Comparison of ENCODE assay signal across 20 mouse cellular contexts in the genomic region with DNA sequence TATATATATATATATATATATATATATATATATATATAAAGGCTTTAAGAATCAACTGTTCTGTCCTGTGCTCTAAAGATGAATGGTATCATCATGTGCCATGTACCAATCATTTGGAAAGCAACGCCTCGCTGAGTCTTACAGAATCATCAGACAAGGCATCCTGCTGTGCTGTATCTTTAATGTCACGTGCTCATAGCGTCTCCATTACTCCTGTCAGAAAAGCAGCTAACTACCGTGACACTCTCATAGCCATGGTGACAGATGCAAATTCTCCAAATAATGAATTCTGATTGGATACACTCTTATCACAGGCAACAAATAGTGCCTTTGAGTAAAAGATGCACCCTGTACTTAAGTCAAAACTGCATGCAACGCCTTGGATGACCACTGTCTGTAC. TPM values are rescaled to one million over a fixed set of nuclear protein-coding genes. Genes with fewer than 3 reads are reported as not detected.
DNase-seq lines count a peak whose midpoint lies in the region; ATAC-seq and TF ChIP-seq lines count a peak whose summit lies in the region.
"Had no signal": no experiment of that assay in that cellular context is flagged by ENCODE, and none has a peak within 500 bp of the region (broad histone marks: within the 10 kb centered on the region; RNA-seq: fewer than 3 reads in every experiment).

No protein-coding gene starts in this region.

- H3K4me1 ChIP-seq in heart, embryonic 11.5 days (ENCODE audit: control insufficient read depth, insufficient read depth, low read length) = peaks cover 21% of the 10 kb centered on the region
- H3K4me1 ChIP-seq in midbrain, embryonic 14.5 days (ENCODE audit: control insufficient read depth, insufficient read depth, low read length) = 0 out of 2 replicates have a peak, but pooled peaks cover 10% of the 10 kb centered on the region
- peaks cover 28% of the 10 kb centered on the region for H3K4me1 ChIP-seq in midbrain, embryonic 10.5 days
- peaks cover 7 to 28% of the 10 kb centered on the region in 2 experiments for H3K4me1 ChIP-seq in MEL (ENCODE audit: control insufficient read depth in 1 of 2, insufficient read depth in 2 of 2, low read length in 2 of 2)

- 87% methylated on average over 6 of the region's 6 CpGs for WGBS in heart, embryonic 11.5 days (ENCODE audit: insufficient replicate concordance)
- 51% methylated on average over 6 of the region's 6 CpGs for WGBS in midbrain, embryonic 14.5 days
- 87% methylated on average over 6 of the region's 6 CpGs for WGBS in midbrain, embryonic 10.5 days

- no peak for TF ChIP-seq CTCF in MEL (IDR thresholded peaks at IDR 0.05 in 2 of 3, conservative IDR thresholded peaks at IDR 0.05 in 1 of 3; ENCODE audit: control insufficient read depth in 1 of 3, insufficient read depth in 1 of 3, low read depth in 2 of 3, low read length in 3 of 3, poor library complexity in 1 of 3, severe bottlenecking in 1 of 3)

- TF ChIP-seq EP300 in MEL (IDR thresholded peaks at IDR 0.05; ENCODE audit: low read depth in 1 of 2, low read length in 2 of 2) = no peak

- no peaks in the 10 kb centered on the region for H3K27me3 ChIP-seq in heart, embryonic 11.5 days (ENCODE audit: control insufficient read depth, insufficient read depth, low read length)
- no peaks in the 10 kb centered on the region for H3K27me3 ChIP-seq in midbrain, embryonic 14.5 days (ENCODE audit: control insufficient read depth, insufficient read depth, low read length)
- H3K27me3 ChIP-seq in midbrain, embryonic 10.5 days (ENCODE audit: low read depth, poor library complexity, severe bottlenecking) = peaks cover 20% of the 10 kb centered on the region
- no peaks in the 10 kb centered on the region for H3K27me3 ChIP-seq in MEL (ENCODE audit: control insufficient read depth in 1 of 2, insufficient read depth in 2 of 2, low read length in 2 of 2)
- H3K27me3 ChIP-seq: CH12.LX, Patski had no signal

- H3K27ac ChIP-seq in heart, embryonic 11.5 days (ENCODE audit: low read depth, low read length) = no peak overlapping the region
- no peak overlapping the region for H3K27ac ChIP-seq in midbrain, embryonic 14.5 days (replicated peaks; ENCODE audit: low read depth, low read length)
- H3K27ac ChIP-seq in midbrain, embryonic 10.5 days (replicated peaks) = no peak overlapping the region
- H3K27ac ChIP-seq in MEL (ENCODE audit: control insufficient read depth, low read depth, low read length) = no peak overlapping the region

- DNase-seq in heart, adult 11 months = peak; percentile 44
- DNase-seq in midbrain, embryonic 14.5 days = peak; percentile 29
- DNase-seq in midbrain, embryonic 10.5 days (ENCODE audit: low spot score) = no peak
- peak; percentile 44 for DNase-seq in MEL (ENCODE audit: low read depth, low spot score)
- DNase-seq in layer of hippocampus, adult 9-11 months = no peak
- DNase-seq: adrenal gland, adult 8-10 months; adrenal gland, postnatal 14 days; adrenal gland, postnatal 25 days; adrenal gland, postnatal 36 days; B cell, adult 2 months; cerebellum, adult 11 months; cerebellum, adult 11-12 months; cerebellum, adult 18-20 months; cerebellum, adult 2 months had no signal

- TF ChIP-seq POLR2A in MEL (IDR thresholded peaks at IDR 0.05; ENCODE audit: control insufficient read depth in 1 of 2, insufficient read depth in 1 of 2, low read depth in 1 of 2, low read length in 2 of 2, poor library complexity in 1 of 2) = no peak

- H3K9me3 ChIP-seq in heart, embryonic 11.5 days (replicated peaks; ENCODE audit: control insufficient read depth, low read length) = no peaks in the 10 kb centered on the region
- H3K9me3 ChIP-seq in midbrain, embryonic 14.5 days (ENCODE audit: control insufficient read depth, low read length) = no peaks in the 10 kb centered on the region
- peaks cover 6% of the 10 kb centered on the region; the same call in 1 of the 2 replicates for H3K9me3 ChIP-seq in midbrain, embryonic 10.5 days (replicated peaks)
- no peaks in the 10 kb centered on the region for H3K9me3 ChIP-seq in MEL (replicated peaks; ENCODE audit: insufficient read depth, low read length)
- H3K9me3 ChIP-seq: G1E had no signal

- TF ChIP-seq RAD21 in MEL (IDR thresholded peaks at IDR 0.05; ENCODE audit: low read depth, low read length) = no peak

- no peaks in the 10 kb centered on the region for H3K36me3 ChIP-seq in heart, embryonic 11.5 days (ENCODE audit: control insufficient read depth, insufficient read depth, low read length)
- H3K36me3 ChIP-seq in midbrain, embryonic 14.5 days (ENCODE audit: control insufficient read depth, insufficient read depth, low read length) = no peaks in the 10 kb centered on the region
- no peaks in the 10 kb centered on the region for H3K36me3 ChIP-seq in midbrain, embryonic 10.5 days
- peaks cover 0 to 28% of the 10 kb centered on the region in 2 experiments; a peak in 3 of 4 replicates for H3K36me3 ChIP-seq in MEL (ENCODE audit: control insufficient read depth in 1 of 2, insufficient read depth in 2 of 2, low read length in 2 of 2)
- H3K36me3 ChIP-seq: G1E had no signal

- peaks cover 16% of the 10 kb centered on the region for H3K79me2 ChIP-seq in MEL (ENCODE audit: control insufficient read depth, insufficient read depth, low read length, poor library complexity)

- no peak overlapping the region for H3K9ac ChIP-seq in heart, embryonic 11.5 days (ENCODE audit: low read depth, low read length)
- no peak overlapping the region for H3K9ac ChIP-seq in midbrain, embryonic 14.5 days (replicated peaks; ENCODE audit: low read length)
- no peak overlapping the region for H3K9ac ChIP-seq in MEL (ENCODE audit: control insufficient read depth, low read depth, low read length, poor library complexity, severe bottlenecking)

- H3K4me3 ChIP-seq in heart, embryonic 11.5 days (ENCODE audit: low read depth, low read length) = no peak overlapping the region
- H3K4me3 ChIP-seq in midbrain, embryonic 14.5 days (replicated peaks; ENCODE audit: low read depth, low read length) = no peak overlapping the region
- no peak overlapping the region for H3K4me3 ChIP-seq in midbrain, embryonic 10.5 days
- H3K4me3 ChIP-seq in MEL (ENCODE audit: control insufficient read depth in 1 of 2, insufficient read depth in 1 of 2, low read depth in 2 of 2, low read length in 2 of 2) = peak overlapping the region in 1 of 2 experiments; percentile 19; a peak in 1 of 4 replicates

- no peak for ATAC-seq in heart, embryonic 11.5 days (replicated peaks; ENCODE audit: insufficient number of reproducible peaks, low FRiP score, low TSS enrichment)
- no peak for ATAC-seq in midbrain, embryonic 14.5 days (ENCODE audit: low FRiP score, low TSS enrichment)
- ATAC-seq: activated CD4-positive, CD25-positive, alpha-beta regulatory T cell, adult 4 months; CD4-positive, CD25-positive, alpha-beta regulatory T cell, adult 4 months; Patski had no signal

- H3K4me2 ChIP-seq in heart, embryonic 11.5 days = no peak overlapping the region
- H3K4me2 ChIP-seq in midbrain, embryonic 14.5 days (ENCODE audit: low read length) = no peak overlapping the region

TF ChIP-seq in MEL, 35 proteins besides CTCF, POLR2A, EP300 and RAD21:
- TF ChIP-seq SIN3A (IDR thresholded peaks at IDR 0.05; ENCODE audit: low read length) = 0 out of 2 replicates have a peak, but pooled peaks have one; percentile 30
- no peak for TF ChIP-seq ZMIZ1 (IDR thresholded peaks at IDR 0.05; ENCODE audit: low read depth, low read length)
- TF ChIP-seq SMC3 (IDR thresholded peaks at IDR 0.05; ENCODE audit: low read depth, low read length) = no peak
- TF ChIP-seq MAX (IDR thresholded peaks at IDR 0.05; ENCODE audit: low read length) = peak; percentile 54; the same call in 1 of the 2 replicates
- TF ChIP-seq ELF1 (IDR thresholded peaks at IDR 0.05; ENCODE audit: low read depth, low read length) = no peak
- peak; percentile 64; the same call in 1 of the 2 replicates for TF ChIP-seq BHLHE40 (IDR thresholded peaks at IDR 0.05; ENCODE audit: borderline replicate concordance, low read depth, low read length)
- TF ChIP-seq ZC3H11A (IDR thresholded peaks at IDR 0.05; ENCODE audit: low read depth, low read length) = no peak
- TF ChIP-seq USF1 (IDR thresholded peaks at IDR 0.05; ENCODE audit: low read depth, low read length) = peak; percentile 84
- TF ChIP-seq TBP (IDR thresholded peaks at IDR 0.05; ENCODE audit: low read depth, low read length) = 0 out of 2 replicates have a peak, but pooled peaks have one; percentile 43
- no peak for TF ChIP-seq MYB (IDR thresholded peaks at IDR 0.05; ENCODE audit: low read depth, low read length)
- peak in 1 of 2 experiments; percentile 46; a peak in 1 of 4 replicates for TF ChIP-seq USF2 (IDR thresholded peaks at IDR 0.05; ENCODE audit: borderline replicate concordance in 1 of 2, insufficient read depth in 1 of 2, low read depth in 1 of 2, low read length in 2 of 2)

RNA-seq across cellular contexts. Expression of gene Tgfbr3, which starts 40.7 kb away (rescaled TPM):
- polyA plus RNA-seq in heart, embryonic 11.5 days (2014; fragmentation: Nextera tagmentation; extraction: Ambion mirVana) = 38.2 and 39.2 TPM in 2 replicates
- 1.4 and 4.7 TPM in 2 replicates for polyA plus RNA-seq in midbrain, embryonic 14.5 days (2014; fragmentation: Nextera tagmentation; extraction: Ambion mirVana)
- polyA plus RNA-seq in midbrain, embryonic 10.5 days (2016; fragmentation: Nextera tagmentation; extraction: Ambion mirVana) = 7.2 and 7.4 TPM in 2 replicates
- 5.9 and 6.7 TPM in 2 replicates for total RNA-seq in MEL (2012; rRNA removed)
- polyA plus RNA-seq in MEL (2012; ENCODE audit: insufficient read depth in 1 of 2, insufficient read length in 2 of 2, low read depth in 1 of 2, low replicate concordance in 2 of 2, missing spikeins in 1 of 2) = 1 to 10 TPM in 1 of 2 experiments, not detected in 1; 3.0 TPM
- polyA plus RNA-seq: G1E had no signal

Comparison
In these comparisons a context has a peak if more than half of its experiments do, and no peak if none do; other contexts are left out.
1. DNase-seq: peak in heart, adult 11 months (single experiment), midbrain, embryonic 14.5 days (single experiment) and MEL (single experiment); none in midbrain, embryonic 10.5 days (single experiment) and layer of hippocampus, adult 9-11 months (single experiment).